Mouse (Mus musculus) kidney, adult 9 months (tissue): ENCODE measurements around the gene Aup1.

Experiments used
- DNase-seq: peaks from one replicate; pipeline ENCODE4 v3.0.0; 2022

Aup1 gene

GRCm38 (mm10) chr6:83070311-83071219, 16.2 kb downstream of the Aup1 start:
- DNase-seq: no peak

- no peak for DNase-seq
Observed at GRCm38 (mm10) chr6:83071220-83071619, 16.9 kb downstream of the Aup1 start.

- DNase-seq: peak; percentile 38
Observed at GRCm38 (mm10) chr6:83074979-83075378, 20.7 kb downstream of the Aup1 start.

- DNase-seq: peak; percentile 46
Observed at GRCm38 (mm10) chr6:83077630-83078323, 23.5 kb downstream of the Aup1 start, which contains the start of gene Pcgf1. Gene Pcgf1, plus strand, starts transcription at chr6:83077869.

GRCm38 (mm10) chr6:83078324-83078858, 24.1 kb downstream of the Aup1 start:
- peak; percentile 100 for DNase-seq

GRCm38 (mm10) chr6:83080210-83080609, 25.9 kb downstream of the Aup1 start:
- DNase-seq: no peak

GRCm38 (mm10) chr6:83083497-83083896, 29.2 kb downstream of the Aup1 start:
- no peak for DNase-seq

GRCm38 (mm10) chr6:83084477-83084876, 30.2 kb downstream of the Aup1 start:
- peak; percentile 39 for DNase-seq

- DNase-seq: no peak
Observed at GRCm38 (mm10) chr6:83086121-83087035, 32.1 kb downstream of the Aup1 start, which contains the start of gene Lbx2. Gene Lbx2, plus strand, starts transcription at chr6:83086367.

GRCm38 (mm10) chr6:83087205-83087925, 33.0 kb downstream of the Aup1 start:
- peak; percentile 41 for DNase-seq

- DNase-seq: no peak
Observed at GRCm38 (mm10) chr6:83087926-83088260, 33.6 kb downstream of the Aup1 start.

- no peak for DNase-seq
Observed at GRCm38 (mm10) chr6:83092416-83093127, 38.3 kb downstream of the Aup1 start.

GRCm38 (mm10) chr6:83095968-83096367, 41.6 kb downstream of the Aup1 start:
- no peak for DNase-seq

GRCm38 (mm10) chr6:83098411-83098810, 44.1 kb downstream of the Aup1 start:
- DNase-seq: peak; percentile 93

GRCm38 (mm10) chr6:83101316-83101687, 47.0 kb downstream of the Aup1 start, which contains the start of the genes Ccdc142 and Gm42688:
Gene Ccdc142, plus strand, starts transcription at chr6:83101601.
Gene Gm42688, plus strand, starts transcription at chr6:83101617.
- peak; percentile 97 for DNase-seq

GRCm38 (mm10) chr6:83101688-83102556, 47.6 kb downstream of the Aup1 start:
- peak; percentile 60 for DNase-seq

GRCm38 (mm10) chr6:83103130-83103650, 48.9 kb downstream of the Aup1 start:
- no peak for DNase-seq

- no peak for DNase-seq
Observed at GRCm38 (mm10) chr6:83104158-83104557, 49.8 kb downstream of the Aup1 start.
